Mouse (Mus musculus) forebrain, embryonic 16.5 days (tissue): ENCODE measurements around the gene Scfd2. TPM values are rescaled to one million over a fixed set of nuclear protein-coding genes. Genes with fewer than 3 reads are reported as not detected.

ENCODE experiments used
- ATAC-seq: fragments of 200-750 bp; cut with Nextera tagmentation; 2 replicates; pipeline ENCODE4 v1.8.0; 2017; ENCODE audit warnings: mild to moderate bottlenecking, moderate library complexity
- H3K27ac ChIP-seq: fragments of 300-500 bp; sonication (generic); 2 replicates; pipeline ENCODE4 v1.5.1; 2014; ENCODE audit warnings: low read length, control low read depth
- H3K27me3 ChIP-seq: fragments of 300-500 bp; sonication (generic); replicated peaks from 2 replicates; pipeline ENCODE4 v1.6.1; 2014; ENCODE audit warnings: low read length; ENCODE audit not compliant: control insufficient read depth, insufficient read depth
- H3K36me3 ChIP-seq: fragments of 300-500 bp; sonication (generic); 2 replicates; pipeline ENCODE4 v1.6.1; 2014; ENCODE audit not compliant: control insufficient read depth, insufficient read depth
- H3K4me1 ChIP-seq: fragments of 300-500 bp; sonication (generic); replicated peaks from 2 replicates; pipeline ENCODE4 v1.6.1; 2014; ENCODE audit warnings: low read length; ENCODE audit not compliant: control insufficient read depth, insufficient read depth
- H3K4me2 ChIP-seq: fragments of 300-500 bp; sonication (generic); 2 replicates; pipeline ENCODE4 v1.6.1; 2014; ENCODE audit warnings: mild to moderate bottlenecking, low read length, control low read depth
- H3K4me3 ChIP-seq: fragments of 300-500 bp; sonication (generic); replicated peaks from 2 replicates; pipeline ENCODE4 v1.5.1; 2014; ENCODE audit warnings: mild to moderate bottlenecking, low read length, control low read depth
- H3K9ac ChIP-seq: fragments of 300-500 bp; sonication (generic); replicated peaks from 2 replicates; pipeline ENCODE4 v1.6.1; 2014; ENCODE audit warnings: low read depth, low read length, control low read depth
- H3K9me3 ChIP-seq: fragments of 300-500 bp; sonication (generic); 2 replicates; pipeline ENCODE4 v1.6.1; 2016; ENCODE audit warnings: low read length; ENCODE audit not compliant: control insufficient read depth
- WGBS: fragments of 180-500 bp; shearing (Covaris S2); extraction: QIAGEN DNeasy Blood & Tissue Kit; methylation state at CpG from one replicate; pipeline ENCODE4 v1.1.7; 2014; 5-methylcytosine and 5-hydroxymethylcytosine counted together
- polyA plus RNA-seq: library from polyadenylated mRNA; unstranded; fragments of >200 nt; fragmentation: Nextera tagmentation; extraction: Ambion mirVana; gene quantifications from 2 replicates; pipeline ENCODE4 v1.2.1, GENCODE M21; 2015

Gene Scfd2
- polyA plus RNA-seq, 1 experiment from 2014 or later = 28.4 TPM

- Histone ChIP-seq H3K27me3 (no peaks in the 10 kb centered on the region), H3K4me3 (no peak overlapping the region), H3K9ac (no peak overlapping the region), H3K9me3 (no peaks in the 10 kb centered on the region), H3K36me3 (no peaks in the 10 kb centered on the region), H3K4me2 (no peak overlapping the region), H3K4me1 (peaks cover 3% of the 10 kb centered on the region), H3K27ac (no peak overlapping the region)
- ATAC-seq = no peak
- 84% methylated on average over 8 of the region's 8 CpGs for WGBS
These were observed 93.2 kb downstream of the Scfd2 start for GRCm38 (mm10) chr5:74438353-74438752.

- H3K9me3 ChIP-seq = no peaks in the 10 kb centered on the region
- ATAC-seq = 0 out of 2 replicates have a peak, but pooled peaks have one; percentile 28
- H3K4me1 ChIP-seq = peaks cover 8% of the 10 kb centered on the region
- H3K27ac ChIP-seq = no peak overlapping the region
- H3K36me3 ChIP-seq = no peaks in the 10 kb centered on the region
- no peak overlapping the region for H3K9ac ChIP-seq
- H3K4me2 ChIP-seq = peak overlapping the region; percentile 19
- WGBS = 28% methylated on average over 9 of the region's 9 CpGs
- H3K4me3 ChIP-seq = no peak overlapping the region
- no peaks in the 10 kb centered on the region for H3K27me3 ChIP-seq
These were observed 97.9 kb downstream of the Scfd2 start for GRCm38 (mm10) chr5:74433580-74434147.

- no peak overlapping the region for H3K27ac ChIP-seq
- no peaks in the 10 kb centered on the region for H3K36me3 ChIP-seq
- H3K4me3 ChIP-seq = peak overlapping the region; percentile 15; the same call in 1 of the 2 replicates
- ATAC-seq = peak; percentile 55; the same call in 1 of the 2 replicates
- H3K4me1 ChIP-seq = peaks cover 8% of the 10 kb centered on the region
- 0 out of 2 replicates have a peak overlapping the region, but pooled peaks have one; percentile 17 for H3K9ac ChIP-seq
- 24% methylated on average over 14 of the region's 14 CpGs for WGBS
- H3K4me2 ChIP-seq = peak overlapping the region; percentile 39
- no peaks in the 10 kb centered on the region for H3K9me3 ChIP-seq
- H3K27me3 ChIP-seq = no peaks in the 10 kb centered on the region
These were observed 98.5 kb downstream of the Scfd2 start for GRCm38 (mm10) chr5:74432879-74433539.

GRCm38 (mm10) chr5:74420615-74421132 lies 110.9 kb downstream of the Scfd2 start:
- no peak for ATAC-seq
- Histone ChIP-seq H3K27me3 (no peaks in the 10 kb centered on the region), H3K4me3 (no peak overlapping the region), H3K9ac (no peak overlapping the region), H3K4me1 (no peaks in the 10 kb centered on the region), H3K36me3 (no peaks in the 10 kb centered on the region), H3K4me2 (no peak overlapping the region), H3K27ac (no peak overlapping the region), H3K9me3 (no peaks in the 10 kb centered on the region)
- 87% methylated on average over 5 of the region's 5 CpGs for WGBS

GRCm38 (mm10) chr5:74412557-74412956 lies 119.0 kb downstream of the Scfd2 start:
- Histone ChIP-seq H3K9me3 (no peaks in the 10 kb centered on the region), H3K4me3 (no peak overlapping the region), H3K36me3 (no peaks in the 10 kb centered on the region), H3K27ac (no peak overlapping the region), H3K9ac (no peak overlapping the region), H3K4me2 (no peak overlapping the region), H3K27me3 (no peaks in the 10 kb centered on the region), H3K4me1 (no peaks in the 10 kb centered on the region)
- 97% methylated on average over 3 of the region's 3 CpGs for WGBS
- ATAC-seq = no peak

- Histone ChIP-seq H3K4me2 (no peak overlapping the region), H3K9me3 (no peaks in the 10 kb centered on the region), H3K27ac (no peak overlapping the region), H3K9ac (no peak overlapping the region), H3K4me3 (no peak overlapping the region), H3K27me3 (no peaks in the 10 kb centered on the region), H3K4me1 (no peaks in the 10 kb centered on the region), H3K36me3 (no peaks in the 10 kb centered on the region)
- 83% methylated on average over 4 of the region's 5 CpGs for WGBS
- ATAC-seq = no peak
These were observed 126.7 kb downstream of the Scfd2 start for GRCm38 (mm10) chr5:74404887-74405286.

GRCm38 (mm10) chr5:74404083-74404482 lies 127.5 kb downstream of the Scfd2 start:
- Histone ChIP-seq H3K4me1 (no peaks in the 10 kb centered on the region), H3K9ac (no peak overlapping the region), H3K27ac (no peak overlapping the region), H3K27me3 (no peaks in the 10 kb centered on the region), H3K36me3 (no peaks in the 10 kb centered on the region), H3K4me2 (no peak overlapping the region), H3K4me3 (no peak overlapping the region), H3K9me3 (no peaks in the 10 kb centered on the region)
- ATAC-seq = no peak
- WGBS = 84% methylated on average over 5 of the region's 5 CpGs

- Histone ChIP-seq H3K36me3 (no peaks in the 10 kb centered on the region), H3K27me3 (no peaks in the 10 kb centered on the region), H3K9ac (no peak overlapping the region), H3K27ac (no peak overlapping the region), H3K4me1 (no peaks in the 10 kb centered on the region; the same call in 1 of the 2 replicates), H3K9me3 (no peaks in the 10 kb centered on the region), H3K4me2 (no peak overlapping the region), H3K4me3 (no peak overlapping the region)
- no peak for ATAC-seq
- WGBS = 91% methylated on average over 4 of the region's 4 CpGs
These were observed 128.9 kb downstream of the Scfd2 start for GRCm38 (mm10) chr5:74402626-74403025.

- Histone ChIP-seq H3K27me3 (no peaks in the 10 kb centered on the region), H3K36me3 (no peaks in the 10 kb centered on the region), H3K4me3 (no peak overlapping the region), H3K4me1 (peaks cover 15% of the 10 kb centered on the region), H3K9me3 (no peaks in the 10 kb centered on the region), H3K27ac (no peak overlapping the region), H3K4me2 (no peak overlapping the region), H3K9ac (no peak overlapping the region)
- ATAC-seq = no peak
- WGBS = 57% methylated on average over 2 of the region's 2 CpGs
These were observed 139.8 kb downstream of the Scfd2 start for GRCm38 (mm10) chr5:74391806-74392205.
